Mouse (Mus musculus) kidney, adult 2 months (tissue): ENCODE measurements around the gene Tnfrsf18.

Experiments
- CTCF ChIP-seq: fragments of 200-500 bp; conservative IDR thresholded peaks from 2 replicates; pipeline ENCODE4 v1.5.1; 2011; ENCODE audit warnings: low read depth, mild to moderate bottlenecking, control low read depth, low read length, moderate library complexity, mixed read lengths; ENCODE audit not compliant: insufficient read depth, insufficient read length
- POLR2A ChIP-seq: fragments of 200-500 bp; IDR thresholded peaks from one replicate; pipeline ENCODE4 v1.6.1; 2011; ENCODE audit warnings: low read depth, low read length, control low read depth

DNA sequence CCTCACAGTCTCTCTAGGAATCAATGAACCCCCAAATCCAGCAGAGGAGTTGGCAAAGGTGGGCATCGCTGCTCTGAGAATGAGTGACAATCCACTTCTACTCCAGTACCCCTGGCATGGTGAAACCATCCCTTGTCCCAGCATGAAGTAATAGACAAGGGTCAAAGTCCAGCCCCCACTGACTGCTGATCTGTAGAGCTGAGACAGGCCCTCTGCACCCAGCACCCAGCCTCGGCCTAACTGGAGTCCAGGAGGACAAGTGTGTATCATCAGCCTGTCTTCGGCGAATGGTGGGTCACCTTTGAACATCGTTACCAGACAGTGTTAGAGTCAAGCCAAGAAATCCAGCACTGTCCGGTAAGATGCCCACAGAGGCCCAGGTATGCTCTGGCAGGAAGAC is 28.6 kb downstream of the Tnfrsf18 start:
- no peak for TF ChIP-seq CTCF
- no peak for TF ChIP-seq POLR2A
